Mouse (Mus musculus): ENCODE results near the gene Mad2l2.

DNA sequence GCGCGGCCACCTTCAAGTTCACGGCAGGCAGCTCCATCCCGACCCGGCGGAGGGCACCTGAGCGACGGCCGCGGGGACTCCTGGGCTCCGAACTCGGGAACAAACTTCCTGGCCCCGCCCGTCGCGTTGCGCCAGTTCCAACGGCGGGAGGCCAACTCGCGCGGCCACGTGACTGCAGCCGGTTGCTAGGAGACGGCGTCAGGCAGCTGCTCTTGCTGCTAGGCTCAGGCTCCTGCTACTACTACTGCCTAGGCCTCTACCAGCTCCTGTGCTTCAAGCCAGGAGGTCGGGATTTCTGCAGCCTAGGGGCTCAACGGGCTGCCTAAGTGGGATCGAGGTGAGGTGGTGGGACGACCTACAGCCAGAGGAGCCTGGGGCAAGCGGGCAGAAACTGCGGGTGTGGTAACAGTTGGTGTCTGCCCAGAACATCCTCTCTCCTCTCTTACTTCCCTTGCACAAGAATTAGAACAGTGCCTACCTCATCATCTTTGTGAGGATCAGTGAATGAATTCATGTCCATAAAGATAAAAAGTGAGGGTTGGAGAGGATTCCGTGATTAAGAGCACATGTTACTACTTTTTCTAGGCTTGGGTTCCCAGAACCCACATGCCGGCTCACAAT is 42.2 kb upstream of the Mad2l2 start, which contains the start of gene Agtrap:
- TF ChIP-seq CTCF (conservative IDR thresholded peaks at IDR 0.05; ENCODE audit: low read length) = no peak
- no peak for TF ChIP-seq POU5F1 (IDR thresholded peaks at IDR 0.05; ENCODE audit: borderline replicate concordance, low read length)
